Mouse (Mus musculus): Measurements from ENCODE around the gene Dkkl1. TPM values are rescaled to one million over a fixed set of nuclear protein-coding genes. Genes with fewer than 3 reads are reported as not detected.

Gene Dkkl1
- polyA plus RNA-seq, 1 experiment: 0.08 TPM

DNA sequence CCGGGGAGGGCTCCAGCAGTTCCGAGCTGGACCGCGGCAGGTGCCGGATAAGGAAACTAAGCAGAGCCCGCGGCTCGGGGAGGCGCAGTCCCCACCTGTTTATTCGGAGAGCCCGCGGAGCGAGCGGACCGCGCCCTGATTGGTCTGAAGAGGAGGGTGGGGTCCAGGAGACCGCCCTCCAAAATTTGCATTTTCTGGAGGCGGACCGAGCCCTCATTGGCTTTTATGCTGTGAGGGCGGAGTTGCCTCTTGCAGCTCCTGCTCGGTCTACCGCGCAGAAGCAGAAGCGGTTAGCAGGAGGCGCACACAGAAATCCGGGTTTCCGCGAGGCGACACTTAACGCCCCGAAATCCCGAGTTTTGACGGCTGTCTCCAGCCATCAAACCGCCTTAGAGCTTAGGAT, 29.7 kb downstream of the Dkkl1 start:
- no peak for TF ChIP-seq REST (IDR thresholded peaks at IDR 0.05; ENCODE audit: insufficient read depth, insufficient read length)
- no peak for TF ChIP-seq USF1 (IDR thresholded peaks at IDR 0.05; ENCODE audit: low read depth)
- TF ChIP-seq SRF (IDR thresholded peaks at IDR 0.05; ENCODE audit: control insufficient read depth, insufficient read length, low read depth): no peak
- no peak for TF ChIP-seq POLR2AphosphoS2 (IDR thresholded peaks at IDR 0.05; ENCODE audit: insufficient read length, low read depth)
- no peak for TF ChIP-seq MAX (IDR thresholded peaks at IDR 0.05; ENCODE audit: low read depth)
- TF ChIP-seq CEBPB (IDR thresholded peaks at IDR 0.05; ENCODE audit: insufficient read depth, poor library complexity, severe bottlenecking): no peak
- TF ChIP-seq E2F4 (IDR thresholded peaks at IDR 0.05; ENCODE audit: insufficient read depth): peak; percentile 86
- TF ChIP-seq POLR2A (IDR thresholded peaks at IDR 0.05; ENCODE audit: insufficient read length, low read depth): peak; percentile 42
- TF ChIP-seq TCF12 (IDR thresholded peaks at IDR 0.05; ENCODE audit: insufficient read depth, poor library complexity, severe bottlenecking): no peak
- peak in 1 of 3 experiments; percentile 15 for TF ChIP-seq MYOG (IDR thresholded peaks at IDR 0.05; ENCODE audit: control insufficient read depth in 1 of 3, insufficient read depth in 1 of 3, insufficient read length in 2 of 3, low read depth in 2 of 3)
- H3K4me3 ChIP-seq: no peak overlapping the region
- peak overlapping the region; percentile 65 for H3K4me2 ChIP-seq (ENCODE audit: low read depth)
- H3ac ChIP-seq (ENCODE audit: control insufficient read depth, insufficient read length): no peak overlapping the region
- no peaks in the 10 kb centered on the region for H3K36me3 ChIP-seq (ENCODE audit: control insufficient read depth, insufficient read depth)
- H3K27me3 ChIP-seq (ENCODE audit: control insufficient read depth, insufficient read depth, insufficient read length): peaks cover 89% of the 10 kb centered on the region
- no peaks in the 10 kb centered on the region for H3K79me2 ChIP-seq (ENCODE audit: control insufficient read depth, insufficient read depth)

DNA sequence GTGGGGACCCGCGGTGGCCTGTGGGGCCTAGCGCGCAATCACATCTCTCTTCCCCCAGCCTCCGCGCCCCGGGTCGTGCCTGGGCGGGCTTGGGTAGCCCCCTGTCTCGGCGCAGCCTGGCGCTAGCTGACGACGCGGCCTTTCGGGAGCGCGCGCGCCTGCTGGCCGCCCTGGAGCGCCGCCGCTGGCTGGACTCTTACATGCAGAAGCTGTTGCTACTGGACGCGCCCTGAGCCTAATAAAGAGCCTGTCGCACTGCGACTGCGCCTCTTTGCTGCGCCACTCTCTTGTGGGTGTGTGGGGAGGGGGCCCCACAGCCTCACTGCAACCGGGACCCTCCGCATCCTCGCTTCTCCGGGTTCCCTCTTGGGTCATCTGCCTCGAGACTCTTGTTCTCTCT, 30.4 kb downstream of the Dkkl1 start:
- Histone ChIP-seq H3K4me2 (ENCODE audit: low read depth) (no peak overlapping the region), H3K79me2 (ENCODE audit: control insufficient read depth, insufficient read depth) (no peaks in the 10 kb centered on the region), H3K4me3 (no peak overlapping the region), H3K27me3 (ENCODE audit: control insufficient read depth, insufficient read depth, insufficient read length) (peaks cover 89% of the 10 kb centered on the region), H3K36me3 (ENCODE audit: control insufficient read depth, insufficient read depth) (no peaks in the 10 kb centered on the region), H3ac (ENCODE audit: control insufficient read depth, insufficient read length) (no peak overlapping the region)
- TF ChIP-seq USF1 (IDR thresholded peaks at IDR 0.05; ENCODE audit: low read depth): no peak
- no peak for TF ChIP-seq MYOG (IDR thresholded peaks at IDR 0.05; ENCODE audit: control insufficient read depth in 1 of 3, insufficient read depth in 1 of 3, insufficient read length in 2 of 3, low read depth in 2 of 3)
- TF ChIP-seq TCF3 (IDR thresholded peaks at IDR 0.05; ENCODE audit: insufficient read length, low read depth): no peak
- TF ChIP-seq MYOD1 (IDR thresholded peaks at IDR 0.05; ENCODE audit: control insufficient read depth in 1 of 3, insufficient read length in 2 of 3, low read depth in 2 of 3): no peak
- no peak for TF ChIP-seq REST (IDR thresholded peaks at IDR 0.05; ENCODE audit: insufficient read depth, insufficient read length)
- no peak for TF ChIP-seq POLR2AphosphoS2 (IDR thresholded peaks at IDR 0.05; ENCODE audit: insufficient read length, low read depth)
- no peak for TF ChIP-seq E2F4 (IDR thresholded peaks at IDR 0.05; ENCODE audit: insufficient read depth)
- no peak for TF ChIP-seq SRF (IDR thresholded peaks at IDR 0.05; ENCODE audit: control insufficient read depth, insufficient read length, low read depth)
- TF ChIP-seq POLR2A (IDR thresholded peaks at IDR 0.05; ENCODE audit: insufficient read length, low read depth): no peak
- no peak for TF ChIP-seq MAX (IDR thresholded peaks at IDR 0.05; ENCODE audit: low read depth)
- TF ChIP-seq CEBPB (IDR thresholded peaks at IDR 0.05; ENCODE audit: insufficient read depth, poor library complexity, severe bottlenecking): no peak
- TF ChIP-seq TCF12 (IDR thresholded peaks at IDR 0.05; ENCODE audit: insufficient read depth, poor library complexity, severe bottlenecking): no peak

GRCm38 (mm10) chr7:45180896-45181477, 31.0 kb downstream of the Dkkl1 start, which contains the start of gene Pth2:
Pth2 (plus strand) TSS chr7:45180995.
- Histone ChIP-seq H3K4me3 (no peak within 1 kb of the TSS), H3K27me3 (ENCODE audit: control insufficient read depth, insufficient read depth, insufficient read length) (peaks cover 89% of the 10 kb centered on the region)

DNA sequence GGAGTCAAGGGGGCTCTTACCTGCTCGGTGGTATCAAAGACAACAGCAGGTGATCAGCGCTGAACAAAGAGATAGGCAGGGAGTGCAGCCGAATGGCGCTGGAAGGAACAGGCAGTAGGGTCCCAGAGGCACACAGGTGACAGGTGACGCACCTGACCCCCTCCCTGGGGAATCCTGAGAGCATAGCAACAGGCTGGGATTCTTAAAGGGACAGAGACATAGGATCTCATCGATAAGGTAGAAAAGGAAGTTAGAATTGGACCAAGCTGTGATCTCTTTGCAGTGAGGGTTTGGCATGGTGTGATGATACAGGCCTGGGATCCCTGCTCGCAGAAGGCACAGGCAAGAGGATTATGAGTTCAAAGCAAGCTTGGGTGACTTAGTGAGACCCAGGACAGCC, 32.5 kb downstream of the Dkkl1 start, which contains the start of gene Gfy:
Gene Gfy (minus strand): TSS at position 101 of the 400 bp plus-strand sequence.
- no peak for TF ChIP-seq TCF12 (IDR thresholded peaks at IDR 0.05; ENCODE audit: insufficient read depth, poor library complexity, severe bottlenecking)
- TF ChIP-seq CEBPB (IDR thresholded peaks at IDR 0.05; ENCODE audit: insufficient read depth, poor library complexity, severe bottlenecking): no peak
- no peak for TF ChIP-seq POLR2AphosphoS2 (IDR thresholded peaks at IDR 0.05; ENCODE audit: insufficient read length, low read depth)
- TF ChIP-seq POLR2A (IDR thresholded peaks at IDR 0.05; ENCODE audit: insufficient read length, low read depth): no peak
- TF ChIP-seq TCF3 (IDR thresholded peaks at IDR 0.05; ENCODE audit: insufficient read length, low read depth): no peak
- TF ChIP-seq SRF (IDR thresholded peaks at IDR 0.05; ENCODE audit: control insufficient read depth, insufficient read length, low read depth): no peak
- TF ChIP-seq MYOG (IDR thresholded peaks at IDR 0.05; ENCODE audit: control insufficient read depth in 1 of 3, insufficient read depth in 1 of 3, insufficient read length in 2 of 3, low read depth in 2 of 3): no peak
- TF ChIP-seq USF1 (IDR thresholded peaks at IDR 0.05; ENCODE audit: low read depth): no peak
- TF ChIP-seq MYOD1 (IDR thresholded peaks at IDR 0.05; ENCODE audit: control insufficient read depth in 1 of 3, insufficient read length in 2 of 3, low read depth in 2 of 3): no peak
- TF ChIP-seq E2F4 (IDR thresholded peaks at IDR 0.05; ENCODE audit: insufficient read depth): no peak
- H3K79me2 ChIP-seq (ENCODE audit: control insufficient read depth, insufficient read depth): no peaks in the 10 kb centered on the region
- H3K4me3 ChIP-seq: no peak within 1 kb of the TSS
- no peak within 1 kb of the TSS for H3ac ChIP-seq (ENCODE audit: control insufficient read depth, insufficient read length)
- H3K4me2 ChIP-seq (ENCODE audit: low read depth): no peak within 1 kb of the TSS
- no peaks in the 10 kb centered on the region for H3K36me3 ChIP-seq (ENCODE audit: control insufficient read depth, insufficient read depth)
- H3K27me3 ChIP-seq (ENCODE audit: control insufficient read depth, insufficient read depth, insufficient read length): peaks cover 94% of the 10 kb centered on the region

More at GRCm38 (mm10) chr7:45180896-45181477, 31.0 kb downstream of the Dkkl1 start, which contains the start of gene Pth2:
- H3ac ChIP-seq (ENCODE audit: control insufficient read depth, insufficient read length): no peak within 1 kb of the TSS
- no peaks in the 10 kb centered on the region for H3K79me2 ChIP-seq (ENCODE audit: control insufficient read depth, insufficient read depth)
- no peak within 1 kb of the TSS for H3K4me2 ChIP-seq (ENCODE audit: low read depth)
- no peak for TF ChIP-seq TCF3 (IDR thresholded peaks at IDR 0.05; ENCODE audit: insufficient read length, low read depth)
- TF ChIP-seq E2F4 (IDR thresholded peaks at IDR 0.05; ENCODE audit: insufficient read depth): no peak
- TF ChIP-seq SRF (IDR thresholded peaks at IDR 0.05; ENCODE audit: control insufficient read depth, insufficient read length, low read depth): no peak
- no peak for TF ChIP-seq REST (IDR thresholded peaks at IDR 0.05; ENCODE audit: insufficient read depth, insufficient read length)
- TF ChIP-seq MAX (IDR thresholded peaks at IDR 0.05; ENCODE audit: low read depth): no peak
- TF ChIP-seq CEBPB (IDR thresholded peaks at IDR 0.05; ENCODE audit: insufficient read depth, poor library complexity, severe bottlenecking): no peak
- no peak for TF ChIP-seq POLR2A (IDR thresholded peaks at IDR 0.05; ENCODE audit: insufficient read length, low read depth)
- TF ChIP-seq POLR2AphosphoS2 (IDR thresholded peaks at IDR 0.05; ENCODE audit: insufficient read length, low read depth): no peak
- TF ChIP-seq MYOG (IDR thresholded peaks at IDR 0.05; ENCODE audit: control insufficient read depth in 1 of 3, insufficient read depth in 1 of 3, insufficient read length in 2 of 3, low read depth in 2 of 3): no peak
- TF ChIP-seq MYOD1 (IDR thresholded peaks at IDR 0.05; ENCODE audit: control insufficient read depth in 1 of 3, insufficient read length in 2 of 3, low read depth in 2 of 3): no peak
- no peak for TF ChIP-seq USF1 (IDR thresholded peaks at IDR 0.05; ENCODE audit: low read depth)
- TF ChIP-seq TCF12 (IDR thresholded peaks at IDR 0.05; ENCODE audit: insufficient read depth, poor library complexity, severe bottlenecking): no peak
- no peaks in the 10 kb centered on the region for H3K36me3 ChIP-seq (ENCODE audit: control insufficient read depth, insufficient read depth)
